Mouse (Mus musculus) heart, embryonic 12.5 days (tissue): Measurements from ENCODE around the gene Tex2. TPM values are rescaled to one million over a fixed set of nuclear protein-coding genes. Genes with fewer than 3 reads are reported as not detected.
"Not testable (repeated sequence)": the region's sequence is repeated elsewhere in the genome, so short reads cannot be mapped to it uniquely, and the experiment has no call there.

Experiments
- ATAC-seq: fragments of 200-750 bp; cut with Nextera tagmentation; 2 replicates; pipeline ENCODE4 v1.8.0; 2017; ENCODE audit warnings: moderate TSS enrichment, moderate library complexity; ENCODE audit not compliant: insufficient number of reproducible peaks, low FRiP score
- H3K27ac ChIP-seq: fragments of 300-500 bp; sonication (generic); 2 replicates; pipeline ENCODE4 v1.5.1; 2016; ENCODE audit warnings: mild to moderate bottlenecking, moderate library complexity; ENCODE audit not compliant: poor library complexity, severe bottlenecking
- H3K27me3 ChIP-seq: fragments of 300-500 bp; sonication (generic); replicated peaks from 2 replicates; pipeline ENCODE4 v1.6.1; 2016; ENCODE audit warnings: mild to moderate bottlenecking, moderate library complexity
- H3K36me3 ChIP-seq: fragments of 300-500 bp; sonication (generic); 2 replicates; pipeline ENCODE4 v1.6.1; 2016; ENCODE audit warnings: mild to moderate bottlenecking, moderate library complexity
- H3K4me1 ChIP-seq: fragments of 300-500 bp; sonication (generic); replicated peaks from 2 replicates; pipeline ENCODE4 v1.6.1; 2016; ENCODE audit warnings: mild to moderate bottlenecking
- H3K4me2 ChIP-seq: fragments of 300-500 bp; sonication (generic); 2 replicates; pipeline ENCODE4 v1.6.1; 2016; ENCODE audit warnings: mild to moderate bottlenecking, moderate library complexity
- H3K4me3 ChIP-seq: fragments of 300-500 bp; sonication (generic); 2 replicates; pipeline ENCODE4 v1.5.1; 2016; ENCODE audit warnings: mild to moderate bottlenecking
- H3K9ac ChIP-seq: fragments of 300-500 bp; sonication (generic); 2 replicates; pipeline ENCODE4 v1.6.1; 2016; ENCODE audit warnings: mild to moderate bottlenecking, moderate library complexity
- H3K9me3 ChIP-seq: fragments of 300-500 bp; sonication (generic); replicated peaks from 2 replicates; pipeline ENCODE4 v1.6.1; 2016; ENCODE audit warnings: mild to moderate bottlenecking, moderate library complexity
- WGBS: fragments of 180-500 bp; shearing (Covaris S2); methylation state at CpG from one replicate; pipeline ENCODE4 v1.1.7; 2016; 5-methylcytosine and 5-hydroxymethylcytosine counted together
- polyA plus RNA-seq: library from polyadenylated mRNA; unstranded; fragments of >200 nt; fragmentation: Nextera tagmentation; extraction: Ambion mirVana; gene quantifications from 2 replicates; pipeline ENCODE4 v1.2.1, GENCODE M21; 2016

Gene Tex2
- polyA plus RNA-seq, 1 experiment from 2014 or later = 19.8 TPM

GRCm38 (mm10) chr11:106640059-106640458 is 26.8 kb upstream of the Tex2 start:
- WGBS = 3% methylated on average over 8 of the region's 9 CpGs
- Histone ChIP-seq H3K4me2 (peak overlapping the region; percentile 19), H3K4me1 (peaks cover 26% of the 10 kb centered on the region), H3K9me3 (no peaks in the 10 kb centered on the region), H3K9ac (peak overlapping the region; percentile 11; the same call in 1 of the 2 replicates), H3K27ac (peak overlapping the region; percentile 43; the same call in 1 of the 2 replicates), H3K36me3 (no peaks in the 10 kb centered on the region), H3K4me3 (no peak overlapping the region), H3K27me3 (no peaks in the 10 kb centered on the region)
- peak; percentile 42; the same call in 1 of the 2 replicates for ATAC-seq

- peak overlapping the region; percentile 43 for H3K27ac ChIP-seq
- no peak overlapping the region for H3K4me3 ChIP-seq
- peaks cover 26% of the 10 kb centered on the region for H3K4me1 ChIP-seq
- peak overlapping the region; percentile 11; the same call in 1 of the 2 replicates for H3K9ac ChIP-seq
- ATAC-seq = peak; percentile 37; the same call in 1 of the 2 replicates
- no peaks in the 10 kb centered on the region for H3K27me3 ChIP-seq
- peak overlapping the region; percentile 19; the same call in 1 of the 2 replicates for H3K4me2 ChIP-seq
- WGBS = 11% methylated on average over 5 of the region's 5 CpGs
- no peaks in the 10 kb centered on the region for H3K36me3 ChIP-seq
- H3K9me3 ChIP-seq = no peaks in the 10 kb centered on the region
Measured at GRCm38 (mm10) chr11:106639356-106639692, 26.1 kb upstream of the Tex2 start.

GRCm38 (mm10) chr11:106638551-106639355 is 25.5 kb upstream of the Tex2 start:
- Histone ChIP-seq H3K27me3 (no peaks in the 10 kb centered on the region), H3K27ac (peak overlapping the region; percentile 43; the same call in 1 of the 2 replicates), H3K9me3 (no peaks in the 10 kb centered on the region), H3K4me2 (no peak overlapping the region), H3K4me1 (peaks cover 26% of the 10 kb centered on the region), H3K9ac (no peak overlapping the region), H3K36me3 (no peaks in the 10 kb centered on the region), H3K4me3 (no peak overlapping the region)
- no peak for ATAC-seq
- 37% methylated on average over 9 of the region's 9 CpGs for WGBS

DNA sequence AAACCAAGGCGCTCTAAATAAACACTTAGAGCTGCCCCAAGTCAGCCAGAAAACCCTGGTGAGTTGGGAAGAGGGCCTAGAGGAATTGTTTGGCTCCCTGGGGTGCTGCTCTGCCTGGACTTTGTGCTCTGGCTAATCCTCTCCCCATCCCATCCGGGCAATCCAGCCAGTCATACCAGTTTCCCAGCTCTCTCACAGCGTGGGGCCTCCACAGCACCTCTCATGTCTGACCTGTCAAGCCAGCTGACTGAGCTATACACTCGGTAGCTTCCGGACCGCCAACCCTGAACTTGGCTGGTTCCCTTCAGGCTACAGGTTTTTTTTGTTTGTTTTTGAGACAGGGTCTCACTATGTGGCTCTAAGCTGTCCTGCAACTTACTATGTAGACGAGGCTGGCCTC is 24.5 kb upstream of the Tex2 start:
- H3K27ac ChIP-seq = no peak overlapping the region
- H3K36me3 ChIP-seq = no peaks in the 10 kb centered on the region
- 31% methylated on average over 7 of the region's 7 CpGs for WGBS
- H3K4me3 ChIP-seq = no peak overlapping the region
- no peak overlapping the region for H3K9ac ChIP-seq
- no peaks in the 10 kb centered on the region for H3K27me3 ChIP-seq
- peaks cover 4% of the 10 kb centered on the region for H3K9me3 ChIP-seq
- peaks cover 26% of the 10 kb centered on the region for H3K4me1 ChIP-seq
- no peak overlapping the region for H3K4me2 ChIP-seq
- no peak for ATAC-seq

DNA sequence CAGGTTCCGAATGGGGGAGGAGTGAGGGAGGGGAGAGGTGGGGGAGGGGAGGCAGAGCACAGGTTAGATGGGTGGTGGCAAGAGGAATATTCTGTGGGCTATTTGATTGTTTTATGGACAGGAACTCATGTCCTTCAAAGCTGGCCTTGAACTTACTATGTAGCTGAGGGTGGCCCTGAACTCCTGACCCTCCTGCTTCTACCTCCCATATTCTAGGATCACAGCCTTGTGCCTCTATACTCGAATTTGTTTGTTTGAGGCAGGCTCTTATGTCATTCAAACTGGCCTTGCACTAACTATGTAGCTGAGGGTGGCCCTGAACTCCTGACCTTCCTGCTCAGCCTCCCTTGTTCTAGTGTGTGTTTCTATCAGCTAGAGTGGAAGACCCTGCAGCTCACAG is 22.7 kb upstream of the Tex2 start:
- H3K27me3 ChIP-seq = no peaks in the 10 kb centered on the region
- WGBS = 51% methylated on average over 2 of the region's 2 CpGs
- no peak overlapping the region for H3K4me3 ChIP-seq
- H3K4me2 ChIP-seq = no peak overlapping the region
- peaks cover 12% of the 10 kb centered on the region for H3K9me3 ChIP-seq
- no peak for ATAC-seq
- H3K36me3 ChIP-seq = no peaks in the 10 kb centered on the region
- peaks cover 26% of the 10 kb centered on the region for H3K4me1 ChIP-seq
- no peak overlapping the region for H3K27ac ChIP-seq
- H3K9ac ChIP-seq = no peak overlapping the region

DNA sequence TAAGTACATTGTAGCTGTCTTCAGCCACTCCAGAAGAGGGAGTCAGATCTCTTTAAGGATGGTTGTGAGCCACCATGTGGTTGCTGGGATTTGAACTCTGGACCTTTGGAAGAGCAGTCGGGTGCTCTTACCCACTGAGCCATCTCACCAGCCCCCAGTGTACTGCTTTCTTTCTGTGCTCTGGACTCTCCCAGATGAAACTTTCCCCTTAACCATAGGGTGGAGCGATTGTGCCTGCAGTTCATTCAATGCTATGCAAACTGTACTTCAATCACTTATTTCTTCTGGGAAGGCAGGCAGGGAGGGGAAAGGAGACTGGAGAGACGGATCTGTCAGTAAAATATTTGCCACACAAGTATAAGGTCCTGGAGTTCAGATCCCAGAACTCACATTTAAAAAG is 21.0 kb upstream of the Tex2 start:
- H3K36me3 ChIP-seq, H3K4me3 ChIP-seq, H3K27ac ChIP-seq, H3K27me3 ChIP-seq, H3K4me2 ChIP-seq, H3K9ac ChIP-seq, ATAC-seq: not testable (repeated sequence)
- peaks cover 12% of the 10 kb centered on the region for H3K9me3 ChIP-seq
- peaks cover 12% of the 10 kb centered on the region for H3K4me1 ChIP-seq
- 88% methylated on average over 3 of the region's 3 CpGs for WGBS

DNA sequence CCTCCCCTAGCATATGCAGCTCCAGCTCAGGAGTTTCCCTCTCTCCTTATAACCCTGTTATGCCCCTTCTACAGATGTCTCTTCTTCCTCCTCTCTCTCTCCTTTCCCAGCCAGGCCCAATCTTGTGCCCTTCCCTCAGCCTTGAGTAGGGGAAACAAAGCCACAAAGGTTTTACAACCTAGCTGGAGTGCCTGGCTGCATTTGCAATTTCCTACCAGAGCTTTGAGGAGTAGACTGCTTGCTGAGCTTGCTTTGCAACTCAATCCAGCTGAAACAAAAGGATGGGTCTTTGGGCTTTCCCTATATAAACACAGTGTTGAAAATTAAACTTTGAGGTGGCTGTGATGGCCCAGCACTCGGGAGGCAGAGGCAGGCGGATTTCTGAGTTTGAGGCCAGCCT is 20.2 kb upstream of the Tex2 start:
- Histone ChIP-seq H3K4me1 (peaks cover 6% of the 10 kb centered on the region; the same call in 1 of the 2 replicates), H3K27me3 (no peaks in the 10 kb centered on the region), H3K4me3 (no peak overlapping the region), H3K4me2 (no peak overlapping the region), H3K9ac (no peak overlapping the region), H3K36me3 (no peaks in the 10 kb centered on the region), H3K27ac (no peak overlapping the region), H3K9me3 (peaks cover 12% of the 10 kb centered on the region)
- WGBS = 87% methylated on average over 2 of the region's 2 CpGs
- ATAC-seq = no peak

DNA sequence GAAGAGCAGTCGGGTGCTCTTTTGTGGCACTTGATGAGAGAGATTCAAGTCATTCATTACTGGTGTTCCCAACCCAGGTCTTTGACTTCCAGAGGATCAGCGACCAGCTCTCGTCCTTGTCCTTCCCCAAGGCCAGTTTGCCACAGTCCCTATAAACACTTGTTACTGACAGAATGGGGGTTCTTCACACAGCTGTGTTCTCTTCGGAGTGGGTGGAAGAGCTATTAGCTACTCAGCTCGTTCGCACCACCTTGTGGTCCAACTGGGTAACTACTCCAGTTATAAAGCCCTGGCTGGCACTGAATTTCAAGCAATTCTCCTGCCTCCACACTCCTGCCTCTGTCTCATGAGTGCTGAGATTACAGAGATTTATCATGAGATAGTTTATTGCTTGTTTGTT is 14.5 kb upstream of the Tex2 start:
- Histone ChIP-seq H3K4me1 (peaks cover 6% of the 10 kb centered on the region), H3K4me3 (no peak overlapping the region), H3K9me3 (peaks cover 7% of the 10 kb centered on the region), H3K27me3 (no peaks in the 10 kb centered on the region), H3K36me3 (no peaks in the 10 kb centered on the region), H3K4me2 (no peak overlapping the region), H3K27ac (no peak overlapping the region), H3K9ac (no peak overlapping the region)
- 21% methylated on average over 6 of the region's 6 CpGs for WGBS
- ATAC-seq = 0 out of 2 replicates have a peak, but pooled peaks have one; percentile 39

DNA sequence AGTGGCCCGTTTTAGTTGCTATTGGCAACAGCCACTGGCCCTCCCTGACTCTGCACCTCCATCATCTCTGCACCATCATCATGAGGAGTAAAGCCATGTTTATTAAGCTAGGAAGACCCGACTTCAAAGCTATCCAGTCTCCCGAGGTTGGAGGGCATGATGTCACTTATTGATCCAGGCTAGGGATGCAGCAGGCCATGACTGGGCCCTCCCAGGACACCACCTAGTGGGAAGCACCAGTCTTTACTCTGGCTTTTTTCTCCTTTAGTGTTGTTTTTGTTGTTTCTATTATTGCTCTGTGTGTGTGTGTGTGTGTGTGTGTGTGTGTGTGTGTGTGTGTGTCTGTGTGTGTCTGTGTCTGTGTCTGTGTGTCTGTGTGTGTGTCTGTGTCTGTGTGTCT is 12.4 kb upstream of the Tex2 start:
- no peak for ATAC-seq
- Histone ChIP-seq H3K4me3 (no peak overlapping the region), H3K27me3 (no peaks in the 10 kb centered on the region), H3K4me2 (no peak overlapping the region), H3K9me3 (no peaks in the 10 kb centered on the region), H3K27ac (no peak overlapping the region), H3K9ac (no peak overlapping the region), H3K4me1 (peaks cover 26% of the 10 kb centered on the region), H3K36me3 (no peaks in the 10 kb centered on the region)
- 63% methylated on average over 3 of the region's 3 CpGs for WGBS

DNA sequence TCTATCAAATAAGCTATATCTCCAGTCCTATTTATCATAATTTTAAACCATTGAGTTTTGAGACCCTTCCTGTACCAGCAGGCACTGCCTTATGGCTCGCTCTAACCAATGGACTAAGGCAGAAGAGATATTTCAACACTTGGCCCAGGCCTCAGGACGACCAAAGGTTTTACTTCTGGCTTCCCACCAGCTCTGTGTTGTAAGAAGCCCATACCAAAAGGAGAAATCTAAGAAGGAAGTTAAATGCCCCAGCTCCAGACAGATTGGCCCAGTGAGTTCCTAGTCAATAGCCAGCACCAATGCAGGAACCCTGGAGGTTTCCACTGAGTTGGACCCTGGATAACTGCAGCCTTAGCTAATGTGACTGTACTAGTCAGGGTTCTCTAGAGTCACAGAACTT is 10.4 kb upstream of the Tex2 start:
- H3K9ac ChIP-seq = no peak overlapping the region
- no peak for ATAC-seq
- no peak overlapping the region for H3K4me2 ChIP-seq
- WGBS = 74% methylated on average over 2 of the region's 2 CpGs
- H3K36me3 ChIP-seq = no peaks in the 10 kb centered on the region
- no peaks in the 10 kb centered on the region for H3K9me3 ChIP-seq
- no peaks in the 10 kb centered on the region for H3K27me3 ChIP-seq
- H3K4me3 ChIP-seq = no peak overlapping the region
- H3K4me1 ChIP-seq = peaks cover 40% of the 10 kb centered on the region
- H3K27ac ChIP-seq = no peak overlapping the region

DNA sequence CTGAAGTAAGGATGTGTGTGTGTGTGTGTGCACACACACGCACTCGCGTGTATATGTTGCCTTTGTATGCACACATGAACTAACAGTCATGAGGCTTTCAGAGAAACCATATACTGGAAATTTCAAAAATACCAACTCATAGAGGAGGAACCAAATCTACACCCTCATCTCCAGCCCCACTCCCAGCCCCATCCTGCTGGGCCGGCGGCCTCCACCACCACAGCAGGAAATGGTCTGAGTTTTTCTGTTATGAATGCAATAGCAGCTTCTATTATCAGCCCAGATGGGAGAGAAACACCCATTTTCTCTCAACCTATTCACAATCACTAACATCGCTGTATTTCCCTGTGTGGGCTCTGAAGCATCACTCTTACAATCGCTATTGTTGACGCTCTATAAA is 8.8 kb upstream of the Tex2 start:
- H3K4me1 ChIP-seq = peaks cover 40% of the 10 kb centered on the region
- H3K4me2 ChIP-seq = no peak overlapping the region
- H3K9me3 ChIP-seq = no peaks in the 10 kb centered on the region
- no peaks in the 10 kb centered on the region for H3K27me3 ChIP-seq
- H3K27ac ChIP-seq = peak overlapping the region; percentile 69; the same call in 1 of the 2 replicates
- no peaks in the 10 kb centered on the region for H3K36me3 ChIP-seq
- 74% methylated on average over 8 of the region's 8 CpGs for WGBS
- no peak overlapping the region for H3K4me3 ChIP-seq
- no peak overlapping the region for H3K9ac ChIP-seq
- no peak for ATAC-seq

DNA sequence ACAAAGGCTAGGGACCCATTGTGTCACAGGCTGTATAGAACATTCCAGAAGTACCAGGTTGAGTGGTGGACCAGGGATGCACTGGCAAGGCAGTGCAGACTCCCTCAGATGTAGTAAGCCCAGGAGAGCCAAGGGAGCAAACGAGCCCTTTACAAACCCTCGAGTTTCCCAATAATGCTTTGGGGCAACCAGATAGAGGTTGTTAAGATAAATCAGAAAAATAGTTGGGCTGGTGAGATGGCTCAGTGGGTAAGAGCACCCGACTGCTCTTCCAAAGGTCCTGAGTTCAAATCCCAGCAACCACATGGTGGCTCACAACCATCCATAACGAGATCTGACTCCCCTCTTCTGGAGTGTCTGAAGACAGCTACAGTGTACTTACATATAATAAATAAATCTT is 5.5 kb upstream of the Tex2 start:
- not testable (repeated sequence) for H3K27me3 ChIP-seq, H3K36me3 ChIP-seq, H3K27ac ChIP-seq, ATAC-seq, H3K4me2 ChIP-seq, H3K9ac ChIP-seq, H3K9me3 ChIP-seq, H3K4me3 ChIP-seq
- 78% methylated on average over 4 of the region's 4 CpGs for WGBS
- H3K4me1 ChIP-seq = peaks cover 48% of the 10 kb centered on the region
